Mouse (Mus musculus) left cerebral cortex, adult 9 months (tissue): ENCODE data around the gene Cd209b.

ENCODE experiments used
- DNase-seq, 2 experiments: peaks; one replicate each; pipeline ENCODE4 v3.0.0; 2022; ENCODE audit warnings: low spot score in 2 of 2

Gene Cd209b

GRCm38 (mm10) chr8:3926744-3927143 lies at the start of gene Cd209b:
TSS of gene Cd209b (minus strand) at chr8:3926844.
- no peak for DNase-seq

GRCm38 (mm10) chr8:3956037-3956436 lies 29.4 kb upstream of the Cd209b start:
- DNase-seq = no peak

- no peak for DNase-seq
Observed at GRCm38 (mm10) chr8:3954646-3955045, 28.0 kb upstream of the Cd209b start, which contains the start of gene Cd209c. TSS of gene Cd209c (minus strand) at chr8:3954746.

- no peak for DNase-seq
Observed at GRCm38 (mm10) chr8:3940023-3940422, 13.4 kb upstream of the Cd209b start.

GRCm38 (mm10) chr8:3878455-3878854 lies 48.2 kb downstream of the Cd209b start, which contains the start of gene Cd209d:
TSS of gene Cd209d (minus strand) at chr8:3878555.
- no peak for DNase-seq

- DNase-seq = no peak
Observed at GRCm38 (mm10) chr8:3876121-3876520, 50.5 kb downstream of the Cd209b start.
